Mouse (Mus musculus) regulatory T cell (primary cell): ENCODE results near the gene Olfr1110.
"Not testable (repeated sequence)": the region's sequence is repeated elsewhere in the genome, so short reads cannot be mapped to it uniquely, and the experiment has no call there.

ENCODE experiments used
- in situ Hi-C: fragments of 300-600 bp; cut with MboI, MseI; formaldehyde crosslinking; loops from one replicate; pipeline ENCODE4 v1.15.1; 2025; ENCODE audit warnings: high pct_unique_total_duplicates

Gene Olfr1110

DNA sequence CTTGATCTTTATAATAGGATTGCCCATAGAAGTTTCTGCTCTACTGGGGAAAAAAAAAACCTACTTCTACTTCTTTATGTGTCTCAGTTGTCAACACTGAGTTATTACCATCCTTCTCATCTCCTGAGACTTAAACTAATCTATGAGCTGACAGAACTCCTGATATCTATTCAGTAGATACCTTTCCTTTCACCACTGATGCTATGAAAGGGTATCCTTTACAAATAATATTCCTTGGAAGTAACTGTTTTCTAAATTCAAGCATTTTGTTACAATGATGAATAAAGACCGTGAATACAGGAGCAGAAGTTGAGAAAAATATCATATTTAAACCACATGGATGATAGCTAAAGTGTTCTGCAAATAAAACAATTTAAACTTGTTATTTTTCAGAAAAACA lies at the start of gene Olfr1110:
Gene Olfr1110 (minus strand): TSS at position 101 of the 400 bp plus-strand sequence.
- in situ Hi-C loops: no loop called here

DNA sequence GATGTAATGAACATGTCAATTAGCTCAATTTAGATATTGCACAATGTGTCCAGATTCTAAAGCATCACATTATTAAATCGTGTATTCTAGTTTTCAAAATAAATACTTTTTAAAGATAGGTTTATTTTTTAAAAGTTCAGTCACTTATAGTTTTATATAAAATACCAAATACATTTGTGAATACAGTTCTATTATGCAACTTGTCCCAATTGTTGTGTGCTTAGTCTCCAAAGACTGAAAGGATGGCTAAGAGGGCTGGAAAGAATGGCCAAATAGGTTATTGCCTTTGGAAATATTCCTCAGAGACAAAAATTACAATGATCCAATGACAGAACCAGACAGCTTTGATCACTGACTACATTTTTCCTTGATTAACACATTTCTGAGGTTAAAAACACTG lies 47.4 kb upstream of the Olfr1110 start, which contains the start of gene Olfr1112:
Gene Olfr1112 (plus strand): TSS at position 301 of the 400 bp plus-strand sequence.
- in situ Hi-C loops: no loop called here

DNA sequence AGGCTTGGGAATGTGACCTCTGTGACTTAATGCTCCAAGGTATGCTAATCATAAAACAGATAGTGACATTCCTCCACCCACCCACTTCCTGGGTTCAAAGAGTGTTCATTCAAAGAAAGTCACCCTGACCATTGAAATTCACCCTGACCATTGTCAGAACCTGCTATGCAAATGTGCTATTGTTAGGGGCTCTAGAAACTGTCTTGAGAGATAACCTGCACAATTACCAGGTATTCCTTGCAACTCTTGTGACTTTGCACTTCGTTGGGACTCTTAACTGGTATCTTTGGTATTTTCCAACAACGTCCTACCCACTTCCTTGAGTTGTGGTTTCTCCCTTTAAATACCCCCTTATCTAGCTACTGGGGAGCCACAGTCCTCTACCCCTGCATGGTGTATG lies 27.6 kb upstream of the Olfr1110 start:
- in situ Hi-C loops: not testable (repeated sequence)

DNA sequence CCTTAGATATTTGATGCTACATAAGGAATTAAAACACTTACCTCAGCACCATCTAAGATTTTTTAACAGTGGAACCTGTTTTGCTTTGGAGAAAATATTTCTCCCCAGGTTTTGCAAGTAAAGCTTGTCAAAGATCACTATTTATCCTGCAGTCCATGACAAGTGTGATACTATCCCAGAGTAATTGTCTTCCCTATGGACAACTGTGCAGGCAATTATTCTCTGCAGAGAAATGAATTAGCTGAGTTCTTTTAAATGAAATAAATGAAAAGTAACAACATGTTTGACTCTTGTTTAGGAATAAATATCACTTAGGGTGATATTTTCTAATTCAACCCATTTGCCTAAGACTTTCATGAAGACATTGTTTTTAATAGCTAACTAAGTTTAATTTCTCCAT lies 12.4 kb upstream of the Olfr1110 start, which contains the start of gene Olfr1111:
Gene Olfr1111 (minus strand): TSS at position 101 of the 400 bp plus-strand sequence.
- in situ Hi-C loops: no loop called here

DNA sequence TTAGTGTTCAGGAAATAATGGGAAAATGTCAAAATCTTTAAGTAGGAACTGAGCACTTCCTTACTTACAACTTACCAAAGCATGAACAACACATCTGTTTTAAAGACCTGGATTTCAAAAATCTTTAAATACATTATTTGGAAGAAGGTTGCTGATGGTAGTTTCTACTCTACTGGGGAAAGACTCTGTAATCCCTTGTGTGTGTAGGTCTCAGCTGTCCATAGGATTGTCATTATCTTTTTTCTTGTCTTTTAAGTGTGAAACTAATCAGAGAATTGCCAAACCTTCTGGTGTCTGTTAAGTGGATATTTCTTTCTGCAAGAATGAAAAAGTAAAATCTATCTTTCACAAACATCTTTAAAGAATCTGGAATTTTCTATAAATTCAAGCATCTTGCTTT lies 25.6 kb downstream of the Olfr1110 start, which contains the start of gene Olfr259:
Gene Olfr259 (minus strand): TSS at position 101 of the 400 bp plus-strand sequence.
- in situ Hi-C loops: no loop called here

DNA sequence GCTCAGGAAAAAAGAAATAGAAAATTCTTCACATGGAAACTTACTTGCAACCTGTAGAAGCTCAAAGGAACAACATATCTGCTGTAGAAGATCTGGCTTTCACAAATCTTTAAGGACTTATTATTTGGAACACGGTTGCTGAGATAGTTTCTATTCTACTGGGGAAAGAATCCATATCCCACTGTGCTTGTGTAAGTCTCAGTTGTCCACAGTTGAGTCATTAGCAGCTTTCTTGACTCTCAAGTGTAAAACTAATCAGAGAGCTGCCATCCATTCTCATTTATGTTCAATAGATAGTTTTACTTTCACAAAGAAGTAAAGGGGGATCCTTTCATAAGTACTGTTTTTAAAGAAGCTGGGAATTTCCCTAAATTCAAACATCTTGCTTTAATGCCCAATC lies 44.2 kb downstream of the Olfr1110 start, which contains the start of gene Olfr1109:
Gene Olfr1109 (minus strand): TSS at position 101 of the 400 bp plus-strand sequence.
- in situ Hi-C loops: no loop called here
